Comparison of ENCODE assay signal across 27 mouse cellular contexts in genomic region chr1:189115914-189116313, GRCm38 (mm10).
A peak's percentile ranks its signal among the peaks of the same experiment; 100 is the strongest.
DNase-seq lines count a peak whose midpoint lies in the region; ATAC-seq and TF ChIP-seq lines count a peak whose summit lies in the region.
"Had no signal": no experiment of that assay in that cellular context is flagged by ENCODE, and none has a peak within 500 bp of the region (broad histone marks: within the 10 kb centered on the region; RNA-seq: fewer than 3 reads in every experiment).

No protein-coding gene starts in this region.

- no peak for TF ChIP-seq EP300 in stomach, postnatal 0 days (optimal IDR thresholded peaks at IDR 0.05)

- TF ChIP-seq CTCF in layer of hippocampus, adult 2 months (conservative IDR thresholded peaks at IDR 0.05): no peak
- no peak for TF ChIP-seq CTCF in stomach, postnatal 0 days (IDR thresholded peaks at IDR 0.05; ENCODE audit: low read depth)

- no peak overlapping the region for H3K9ac ChIP-seq in kidney, embryonic 15.5 days
- no peak overlapping the region for H3K9ac ChIP-seq in stomach, postnatal 0 days (ENCODE audit: low read length)
- H3K9ac ChIP-seq: heart, embryonic 12.5 days; hindbrain, embryonic 13.5 days; limb, embryonic 12.5 days; liver, embryonic 13.5 days; midbrain, embryonic 15.5 days had no signal

- H3K4me1 ChIP-seq in kidney, embryonic 15.5 days: peaks cover 9% of the 10 kb centered on the region; the same call in 1 of the 2 replicates
- no peaks in the 10 kb centered on the region for H3K4me1 ChIP-seq in stomach, postnatal 0 days (replicated peaks; ENCODE audit: control insufficient read depth, insufficient read depth)
- H3K4me1 ChIP-seq: heart, embryonic 12.5 days; hindbrain, embryonic 13.5 days; liver, embryonic 13.5 days; midbrain, embryonic 15.5 days had no signal

- no peak overlapping the region for H3K4me3 ChIP-seq in kidney, embryonic 15.5 days (replicated peaks)
- no peak overlapping the region for H3K4me3 ChIP-seq in layer of hippocampus, adult 2 months
- H3K4me3 ChIP-seq in stomach, postnatal 0 days (ENCODE audit: low read depth, low read length): no peak overlapping the region
- H3K4me3 ChIP-seq: heart, embryonic 12.5 days; hindbrain, embryonic 13.5 days; limb, embryonic 12.5 days; liver, embryonic 13.5 days; midbrain, embryonic 10.5 days; midbrain, embryonic 15.5 days had no signal

- no peaks in the 10 kb centered on the region for H3K9me3 ChIP-seq in kidney, embryonic 15.5 days (replicated peaks)
- no peaks in the 10 kb centered on the region for H3K9me3 ChIP-seq in stomach, postnatal 0 days (ENCODE audit: control insufficient read depth, low read length)
- H3K9me3 ChIP-seq: heart, embryonic 12.5 days; hindbrain, embryonic 13.5 days; limb, embryonic 12.5 days; liver, embryonic 13.5 days; midbrain, embryonic 10.5 days; midbrain, embryonic 15.5 days had no signal

- H3K27me3 ChIP-seq in kidney, embryonic 15.5 days: no peaks in the 10 kb centered on the region
- no peaks in the 10 kb centered on the region for H3K27me3 ChIP-seq in stomach, postnatal 0 days (ENCODE audit: control insufficient read depth, insufficient read depth, low read length)
- H3K27me3 ChIP-seq: heart, embryonic 12.5 days; hindbrain, embryonic 13.5 days; limb, embryonic 12.5 days; liver, embryonic 13.5 days; midbrain, embryonic 15.5 days had no signal

- no peaks in the 10 kb centered on the region for H3K36me3 ChIP-seq in kidney, embryonic 15.5 days
- no peaks in the 10 kb centered on the region for H3K36me3 ChIP-seq in stomach, postnatal 0 days (ENCODE audit: control insufficient read depth, insufficient read depth, low read length)
- H3K36me3 ChIP-seq: heart, embryonic 12.5 days; hindbrain, embryonic 13.5 days; limb, embryonic 12.5 days; liver, embryonic 13.5 days; midbrain, embryonic 10.5 days; midbrain, embryonic 15.5 days had no signal

- ATAC-seq in kidney, embryonic 15.5 days (replicated peaks; ENCODE audit: low FRiP score): peak; percentile 62; the same call in 1 of the 2 replicates
- ATAC-seq in stomach, postnatal 0 days (ENCODE audit: low FRiP score, low TSS enrichment): peak; percentile 65; the same call in 1 of the 2 replicates
- ATAC-seq: CD4-positive, CD25-positive, alpha-beta regulatory T cell, adult 4 months; forebrain, embryonic 14.5 days; midbrain, embryonic 15.5 days had no signal

- no peak overlapping the region for H3K4me2 ChIP-seq in kidney, embryonic 15.5 days
- no peak overlapping the region for H3K4me2 ChIP-seq in stomach, postnatal 0 days (replicated peaks; ENCODE audit: low read depth)
- H3K4me2 ChIP-seq: heart, embryonic 12.5 days; hindbrain, embryonic 13.5 days; limb, embryonic 12.5 days; liver, embryonic 13.5 days; midbrain, embryonic 15.5 days had no signal

- WGBS in kidney, embryonic 15.5 days: 33% methylated on average over 8 of the region's 8 CpGs
- 40% methylated on average over 8 of the region's 8 CpGs for WGBS in stomach, postnatal 0 days

- 0 out of 2 replicates have a peak overlapping the region, but pooled peaks have one; percentile 7 for H3K27ac ChIP-seq in kidney, embryonic 15.5 days
- H3K27ac ChIP-seq in layer of hippocampus, adult 2 months: peak overlapping the region; percentile 72
- H3K27ac ChIP-seq in stomach, postnatal 0 days (replicated peaks): no peak overlapping the region
- H3K27ac ChIP-seq: hindbrain, embryonic 13.5 days; limb, embryonic 12.5 days; liver, embryonic 13.5 days; midbrain, embryonic 10.5 days; midbrain, embryonic 15.5 days had no signal

- no peak for DNase-seq in kidney, adult 18-20 months
- no peak for DNase-seq in layer of hippocampus, adult 2 months (ENCODE audit: low spot score in 2 of 2)
- no peak for DNase-seq in layer of hippocampus, adult 9-11 months
- DNase-seq in lung, postnatal 4 days: peak; percentile 16 to 43
- no peak for DNase-seq in lung, postnatal 36 days
- DNase-seq in stomach, postnatal 0 days (ENCODE audit: low spot score): no peak
- DNase-seq in spleen, postnatal 4 days (ENCODE audit: low spot score in 2 of 2): no peak
- DNase-seq: adrenal gland, postnatal 14 days; cerebellum, adult 11 months; cerebellum, adult 9-10 months; cerebellum, postnatal 36 days; gastrocnemius, postnatal 14 days; heart, adult 18-20 months; heart, postnatal 4 days; liver, embryonic 13.5 days; lung, adult 2 months; right cerebral cortex, postnatal 25 days; spleen, adult 18-20 months; thymus, postnatal 4 days had no signal

Comparison
In these comparisons a context has a peak if more than half of its experiments do, and no peak if none do; other contexts are left out.
1. DNase-seq: peak in lung, postnatal 4 days (2 of 2); none in kidney, adult 18-20 months (single experiment), layer of hippocampus, adult 2 months (0 of 2), layer of hippocampus, adult 9-11 months (single experiment), lung, postnatal 36 days (single experiment), stomach, postnatal 0 days (single experiment) and spleen, postnatal 4 days (0 of 2).